Mouse (Mus musculus) heart, adult 2 months (tissue): ENCODE data around the gene Fam240a. TPM values are rescaled to one million over a fixed set of nuclear protein-coding genes. Genes with fewer than 3 reads are reported as not detected.

Experiments used
- DNase-seq, 2 experiments: peaks; one replicate each; pipeline ENCODE4 v3.0.0; 2021
- H3K27ac ChIP-seq: fragments of 200-600 bp; 2 replicates; pipeline ENCODE4 v1.8.1; 2022
- H3K27me3 ChIP-seq: fragments of 200-500 bp; 2 replicates; pipeline ENCODE4 v1.6.1; 2012; ENCODE audit warnings: mild to moderate bottlenecking, low read length, inconsistent platforms, mixed read lengths; ENCODE audit not compliant: control insufficient read depth, insufficient read depth
- H3K36me3 ChIP-seq: fragments of 200-500 bp; 2 replicates; pipeline ENCODE4 v1.6.1; 2012; ENCODE audit warnings: low read length, inconsistent platforms; ENCODE audit not compliant: control insufficient read depth, insufficient read depth
- H3K4me1 ChIP-seq: fragments of 200-500 bp; 2 replicates; pipeline ENCODE4 v1.6.1; 2011; ENCODE audit warnings: low read length; ENCODE audit not compliant: control insufficient read depth, insufficient read depth
- H3K4me3 ChIP-seq: fragments of 200-600 bp; 2 replicates; pipeline ENCODE4 v1.8.1; 2022
- H3K79me2 ChIP-seq: fragments of 200-500 bp; replicated peaks from 2 replicates; pipeline ENCODE4 v1.6.1; 2012; ENCODE audit warnings: mild to moderate bottlenecking, inconsistent platforms, low read length, moderate library complexity, mixed read lengths; ENCODE audit not compliant: control insufficient read depth, insufficient read depth
- H3K9ac ChIP-seq: fragments of 200-500 bp; 2 replicates; pipeline ENCODE4 v1.6.1; 2012; ENCODE audit warnings: low read depth, mild to moderate bottlenecking, control low read depth, inconsistent platforms, low read length, mixed read lengths
- CTCF ChIP-seq: fragments of 200-600 bp; IDR thresholded peaks from 2 replicates; pipeline ENCODE4 v1.8.1; 2022; ENCODE audit warnings: antibody characterized with exemption, mild to moderate bottlenecking, moderate library complexity
- EP300 ChIP-seq: fragments of 200-500 bp; IDR thresholded peaks from 2 replicates; pipeline ENCODE4 v1.6.1; 2011; ENCODE audit warnings: low read depth, low read length, control low read depth; ENCODE audit not compliant: insufficient read depth
- POLR2A ChIP-seq: fragments of 200-500 bp; IDR thresholded peaks from 2 replicates; pipeline ENCODE4 v1.6.1; 2011; ENCODE audit warnings: mild to moderate bottlenecking, low read depth, low read length, control low read depth; ENCODE audit not compliant: insufficient read depth
- WGBS: fragments of 180-500 bp; shearing (Covaris S2); methylation state at CpG from one replicate; pipeline ENCODE4 v1.1.7; 2018; 5-methylcytosine and 5-hydroxymethylcytosine counted together
- intact Hi-C: fragments of 180-260 bp; cut with DNase I; formaldehyde crosslinking; loops from one replicate; pipeline ENCODE4 v1.15.1; 2025
- polyA plus RNA-seq: library from polyadenylated mRNA; depleted of rRNA; stranded (reverse); fragments of >200 nt; gene quantifications from 2 replicates; pipeline ENCODE4 v1.2.3, GENCODE M21; 2012
- total RNA-seq, 2 experiments: library from RNA; stranded (reverse); gene quantifications; 2 replicates each; pipeline ENCODE4 v1.2.3; 2021

Gene Fam240a
- total and polyA plus RNA-seq, 3 experiments: not detected

GRCm38 (mm10) chr9:110947900-110948299 lies 31.2 kb upstream of the Fam240a start:
- DNase-seq: no peak
- WGBS: 85% methylated on average over 6 of the region's 6 CpGs
- Histone ChIP-seq H3K4me3 (no peak overlapping the region), H3K4me1 (peaks cover 1% of the 10 kb centered on the region), H3K36me3 (no peaks in the 10 kb centered on the region), H3K27me3 (no peaks in the 10 kb centered on the region), H3K27ac (no peak overlapping the region), H3K79me2 (no peaks in the 10 kb centered on the region), H3K9ac (no peak overlapping the region)
- intact Hi-C loops: no loop called here
- no peak for TF ChIP-seq POLR2A
- no peak for TF ChIP-seq EP300
- no peak for TF ChIP-seq CTCF

GRCm38 (mm10) chr9:110947261-110947661 lies 30.6 kb upstream of the Fam240a start:
- H3K4me3 ChIP-seq: no peak overlapping the region
- H3K4me1 ChIP-seq: peaks cover 1% of the 10 kb centered on the region
- H3K79me2 ChIP-seq: no peaks in the 10 kb centered on the region
- no peak for DNase-seq
- WGBS: 59% methylated on average over 6 of the region's 6 CpGs
- H3K27ac ChIP-seq: no peak overlapping the region
- no peaks in the 10 kb centered on the region for H3K27me3 ChIP-seq
- TF ChIP-seq POLR2A (no peak), CTCF (no peak), EP300 (no peak)
- no peak overlapping the region for H3K9ac ChIP-seq
- intact Hi-C loops: no loop called here
- no peaks in the 10 kb centered on the region for H3K36me3 ChIP-seq

GRCm38 (mm10) chr9:110946548-110947044 lies 29.9 kb upstream of the Fam240a start:
- DNase-seq: no peak
- Histone ChIP-seq H3K27ac (no peak overlapping the region), H3K79me2 (no peaks in the 10 kb centered on the region), H3K36me3 (no peaks in the 10 kb centered on the region), H3K27me3 (no peaks in the 10 kb centered on the region), H3K4me1 (peaks cover 1% of the 10 kb centered on the region), H3K4me3 (no peak overlapping the region), H3K9ac (no peak overlapping the region)
- TF ChIP-seq POLR2A (no peak), EP300 (no peak), CTCF (no peak)
- intact Hi-C loops: no loop called here
- 74% methylated on average over 20 of the region's 20 CpGs for WGBS

DNA sequence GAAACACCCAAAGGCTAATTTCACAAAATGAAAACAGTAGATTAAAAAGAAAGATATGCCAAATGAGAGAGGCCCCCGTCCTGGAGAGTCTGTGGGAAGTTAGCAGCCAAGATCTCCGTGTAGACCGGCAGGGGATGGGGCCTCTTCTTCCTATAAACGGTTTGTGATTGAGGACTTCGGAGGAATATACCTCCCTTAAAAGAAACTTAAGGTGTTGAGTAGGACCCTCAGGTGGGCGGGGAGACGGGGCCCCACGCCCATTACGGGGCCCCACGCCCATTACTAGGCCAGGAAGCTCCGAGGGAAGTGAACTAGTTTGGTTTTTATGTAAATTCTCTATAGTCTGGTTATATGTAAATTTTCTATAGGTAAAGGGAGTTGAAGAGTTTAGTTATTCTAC lies 29.3 kb upstream of the Fam240a start, which contains the start of gene Tdgf1:
TSS of gene Tdgf1 (minus strand) at position 233 of the 400 bp plus-strand sequence.
- intact Hi-C loops: no loop called here
- Histone ChIP-seq H3K36me3 (no peaks in the 10 kb centered on the region), H3K4me1 (peaks cover 1% of the 10 kb centered on the region), H3K9ac (no peak within 1 kb of the TSS), H3K27me3 (no peaks in the 10 kb centered on the region), H3K27ac (no peak within 1 kb of the TSS), H3K4me3 (no peak within 1 kb of the TSS), H3K79me2 (no peaks in the 10 kb centered on the region)
- no peak for DNase-seq
- WGBS: 51% methylated on average over 11 of the region's 11 CpGs
- no peak for TF ChIP-seq POLR2A
- TF ChIP-seq CTCF: no peak
- TF ChIP-seq EP300: no peak

GRCm38 (mm10) chr9:110945343-110945742 lies 28.7 kb upstream of the Fam240a start:
- no peak for DNase-seq
- H3K27me3 ChIP-seq: no peaks in the 10 kb centered on the region
- 44% methylated on average over 18 of the region's 18 CpGs for WGBS
- H3K9ac ChIP-seq: no peak overlapping the region
- H3K4me3 ChIP-seq: no peak overlapping the region
- no peak for TF ChIP-seq CTCF
- TF ChIP-seq POLR2A: no peak
- TF ChIP-seq EP300: no peak
- no peak overlapping the region for H3K27ac ChIP-seq
- peaks cover 1% of the 10 kb centered on the region for H3K4me1 ChIP-seq
- no peaks in the 10 kb centered on the region for H3K36me3 ChIP-seq
- H3K79me2 ChIP-seq: no peaks in the 10 kb centered on the region
- intact Hi-C loops: no loop called here

- DNase-seq: no peak
- Histone ChIP-seq H3K4me3 (no peak overlapping the region), H3K9ac (no peak overlapping the region), H3K27me3 (no peaks in the 10 kb centered on the region), H3K79me2 (no peaks in the 10 kb centered on the region), H3K4me1 (peaks cover 1% of the 10 kb centered on the region), H3K27ac (no peak overlapping the region), H3K36me3 (no peaks in the 10 kb centered on the region)
- intact Hi-C loops: no loop called here
- 40% methylated on average over 13 of the region's 13 CpGs for WGBS
- TF ChIP-seq EP300: no peak
- TF ChIP-seq POLR2A: no peak
- peak; percentile 87 for TF ChIP-seq CTCF
Measured at GRCm38 (mm10) chr9:110944265-110944664, 27.6 kb upstream of the Fam240a start.
